In the genomic region with DNA sequence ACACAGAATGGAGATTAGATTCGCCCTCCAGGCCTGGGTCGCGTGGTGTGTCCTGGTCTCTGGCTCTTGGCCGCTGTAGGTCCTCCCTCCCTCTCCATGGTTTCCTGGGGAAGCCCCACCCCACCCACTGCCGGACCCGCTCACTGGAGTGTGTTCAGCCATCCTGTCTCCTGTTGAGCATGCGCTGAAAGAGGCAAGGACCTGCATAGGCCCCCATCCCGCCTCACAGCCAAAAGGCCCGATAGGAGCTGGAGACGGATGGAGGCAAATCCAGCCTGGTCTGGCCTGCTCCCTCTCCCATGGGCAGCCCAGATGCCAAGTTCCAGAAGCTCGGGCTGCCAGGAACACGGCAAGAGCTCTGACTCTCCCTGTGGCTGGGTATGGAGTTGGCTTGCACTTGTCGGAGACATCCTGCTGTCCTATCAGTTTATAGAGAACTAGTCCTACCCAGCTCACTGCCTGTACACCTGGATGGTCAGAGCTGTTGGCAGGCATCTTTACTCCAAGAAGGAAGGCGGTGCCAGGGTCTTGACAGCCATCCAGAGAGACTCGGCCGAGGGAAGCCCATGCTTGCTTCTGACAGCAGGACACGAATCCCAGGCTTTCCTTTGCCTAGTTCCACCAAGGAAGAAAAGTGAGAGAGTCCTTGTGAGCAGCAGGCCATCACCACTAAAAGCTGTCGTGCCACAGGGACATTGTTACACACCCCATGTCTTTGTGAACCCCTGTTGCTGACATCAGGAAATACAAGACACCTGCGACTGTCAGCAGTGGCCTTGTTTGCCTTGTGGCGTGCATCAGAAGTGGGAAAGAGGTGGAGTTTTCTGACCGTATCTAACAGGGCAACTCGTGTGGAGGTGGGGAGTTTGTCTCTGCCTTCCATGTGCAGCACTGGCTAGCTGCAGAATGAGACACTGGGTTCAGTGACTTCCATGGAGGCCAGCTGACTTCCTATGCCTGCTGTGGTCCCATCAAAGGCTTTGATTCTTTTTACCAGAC, we compare ENCODE assay signal across 9 mouse cellular contexts.
DNase-seq lines count a peak whose midpoint lies in the region; ATAC-seq and TF ChIP-seq lines count a peak whose summit lies in the region.
"Had no signal": no experiment of that assay in that cellular context is flagged by ENCODE, and none has a peak within 500 bp of the region (broad histone marks: within the 10 kb centered on the region; RNA-seq: fewer than 3 reads in every experiment).

No protein-coding gene starts in this region.

- no peak overlapping the region for H3K9ac ChIP-seq in heart, embryonic 15.5 days
- no peak overlapping the region for H3K9ac ChIP-seq in forebrain, embryonic 12.5 days
- no peak overlapping the region for H3K9ac ChIP-seq in kidney, embryonic 15.5 days
- H3K9ac ChIP-seq in midbrain, postnatal 0 days (replicated peaks; ENCODE audit: low read length, poor library complexity, severe bottlenecking), result no peak overlapping the region

- no peaks in the 10 kb centered on the region for H3K36me3 ChIP-seq in heart, embryonic 15.5 days
- H3K36me3 ChIP-seq in forebrain, embryonic 12.5 days (replicated peaks), result no peaks in the 10 kb centered on the region
- H3K36me3 ChIP-seq in kidney, embryonic 15.5 days, result no peaks in the 10 kb centered on the region
- no peaks in the 10 kb centered on the region for H3K36me3 ChIP-seq in midbrain, postnatal 0 days (ENCODE audit: insufficient read depth, low read length)

- no peak overlapping the region for H3K4me3 ChIP-seq in heart, embryonic 15.5 days
- H3K4me3 ChIP-seq in forebrain, embryonic 12.5 days (replicated peaks), result no peak overlapping the region
- no peak overlapping the region for H3K4me3 ChIP-seq in kidney, embryonic 15.5 days (replicated peaks)
- no peak overlapping the region for H3K4me3 ChIP-seq in midbrain, postnatal 0 days (ENCODE audit: low read depth, low read length)

- no peaks in the 10 kb centered on the region for H3K9me3 ChIP-seq in heart, embryonic 15.5 days (replicated peaks)
- H3K9me3 ChIP-seq in forebrain, embryonic 12.5 days, result no peaks in the 10 kb centered on the region
- no peaks in the 10 kb centered on the region for H3K9me3 ChIP-seq in kidney, embryonic 15.5 days (replicated peaks)
- no peaks in the 10 kb centered on the region for H3K9me3 ChIP-seq in midbrain, postnatal 0 days (ENCODE audit: low read length)

- no peak overlapping the region for H3K4me2 ChIP-seq in heart, embryonic 15.5 days
- no peak overlapping the region for H3K4me2 ChIP-seq in forebrain, embryonic 12.5 days
- no peak overlapping the region for H3K4me2 ChIP-seq in kidney, embryonic 15.5 days
- no peak overlapping the region for H3K4me2 ChIP-seq in midbrain, postnatal 0 days (ENCODE audit: low read depth, low read length, poor library complexity, severe bottlenecking)

- TF ChIP-seq CTCF in midbrain, postnatal 0 days (IDR thresholded peaks at IDR 0.05), result no peak

- intact Hi-C loops in heart, postnatal 25 days (cut with DNase I), result no loop called here

- WGBS in heart, embryonic 15.5 days, result 66% methylated on average over 22 of the region's 22 CpGs
- 77% methylated on average over 22 of the region's 22 CpGs for WGBS in forebrain, embryonic 12.5 days
- WGBS in kidney, embryonic 15.5 days, result 75% methylated on average over 22 of the region's 22 CpGs
- WGBS in midbrain, postnatal 0 days, result 56% methylated on average over 22 of the region's 22 CpGs

- DNase-seq in heart, postnatal 25 days (ENCODE audit: low spot score), result no peak
- DNase-seq in midbrain, postnatal 0 days (ENCODE audit: low spot score), result peak; percentile 69
- no peak for DNase-seq in natural killer cell, adult 2 months (ENCODE audit: low spot score in 2 of 2)
- no peak for DNase-seq in right cerebral cortex, postnatal 14 days
- DNase-seq in layer of hippocampus, adult 8-10 months (ENCODE audit: low spot score in 2 of 2), result no peak
- DNase-seq: cerebellum, adult 11-12 months had no signal

- peak overlapping the region; percentile 20 for H3K27ac ChIP-seq in heart, embryonic 15.5 days
- H3K27ac ChIP-seq in forebrain, embryonic 12.5 days, result no peak overlapping the region
- H3K27ac ChIP-seq in kidney, embryonic 15.5 days, result no peak overlapping the region
- H3K27ac ChIP-seq in midbrain, postnatal 0 days (ENCODE audit: low read depth, low read length), result peak overlapping the region; percentile 71

- H3K27me3 ChIP-seq in heart, embryonic 15.5 days, result peaks cover 20% of the 10 kb centered on the region
- H3K27me3 ChIP-seq in forebrain, embryonic 12.5 days, result no peaks in the 10 kb centered on the region; the same call in 1 of the 2 replicates
- 0 out of 2 replicates have a peak, but pooled peaks cover 11% of the 10 kb centered on the region for H3K27me3 ChIP-seq in kidney, embryonic 15.5 days
- no peaks in the 10 kb centered on the region; the same call in 1 of the 2 replicates for H3K27me3 ChIP-seq in midbrain, postnatal 0 days (ENCODE audit: insufficient read depth, low read length)

- peaks cover 26% of the 10 kb centered on the region for H3K4me1 ChIP-seq in heart, embryonic 15.5 days (replicated peaks)
- H3K4me1 ChIP-seq in forebrain, embryonic 12.5 days, result peaks cover 17% of the 10 kb centered on the region
- peaks cover 4% of the 10 kb centered on the region; the same call in 1 of the 2 replicates for H3K4me1 ChIP-seq in kidney, embryonic 15.5 days
- H3K4me1 ChIP-seq in midbrain, postnatal 0 days (ENCODE audit: insufficient read depth, low read length), result peaks cover 10% of the 10 kb centered on the region

- peak; percentile 81 for ATAC-seq in heart, embryonic 15.5 days (replicated peaks; ENCODE audit: insufficient number of reproducible peaks, insufficient read depth, low FRiP score, low read depth)
- ATAC-seq in forebrain, embryonic 12.5 days (ENCODE audit: low FRiP score), result 0 out of 2 replicates have a peak, but pooled peaks have one; percentile 9
- peak; percentile 62 for ATAC-seq in kidney, embryonic 15.5 days (replicated peaks; ENCODE audit: low FRiP score)
- ATAC-seq in midbrain, postnatal 0 days (ENCODE audit: low FRiP score), result peak; percentile 77

Comparison
In these comparisons a context has a peak if more than half of its experiments do, and no peak if none do; other contexts are left out.
1. ATAC-seq: peak in every context shown above with its lines; median percentile 81 in heart, embryonic 15.5 days; 77 in midbrain, postnatal 0 days; 62 in kidney, embryonic 15.5 days; 9 in forebrain, embryonic 12.5 days.
2. H3K27ac ChIP-seq: peak in heart, embryonic 15.5 days (single experiment) and midbrain, postnatal 0 days (single experiment); none in forebrain, embryonic 12.5 days (single experiment) and kidney, embryonic 15.5 days (single experiment).